Mouse (Mus musculus): ENCODE measurements around the gene Tekt1. TPM values are rescaled to one million over a fixed set of nuclear protein-coding genes. Genes with fewer than 3 reads are reported as not detected.
"Not testable (repeated sequence)": the region's sequence is repeated elsewhere in the genome, so short reads cannot be mapped to it uniquely, and the experiment has no call there.

Tekt1 gene
- polyA plus RNA-seq, 1 experiment from 2014 or later = not detected

DNA sequence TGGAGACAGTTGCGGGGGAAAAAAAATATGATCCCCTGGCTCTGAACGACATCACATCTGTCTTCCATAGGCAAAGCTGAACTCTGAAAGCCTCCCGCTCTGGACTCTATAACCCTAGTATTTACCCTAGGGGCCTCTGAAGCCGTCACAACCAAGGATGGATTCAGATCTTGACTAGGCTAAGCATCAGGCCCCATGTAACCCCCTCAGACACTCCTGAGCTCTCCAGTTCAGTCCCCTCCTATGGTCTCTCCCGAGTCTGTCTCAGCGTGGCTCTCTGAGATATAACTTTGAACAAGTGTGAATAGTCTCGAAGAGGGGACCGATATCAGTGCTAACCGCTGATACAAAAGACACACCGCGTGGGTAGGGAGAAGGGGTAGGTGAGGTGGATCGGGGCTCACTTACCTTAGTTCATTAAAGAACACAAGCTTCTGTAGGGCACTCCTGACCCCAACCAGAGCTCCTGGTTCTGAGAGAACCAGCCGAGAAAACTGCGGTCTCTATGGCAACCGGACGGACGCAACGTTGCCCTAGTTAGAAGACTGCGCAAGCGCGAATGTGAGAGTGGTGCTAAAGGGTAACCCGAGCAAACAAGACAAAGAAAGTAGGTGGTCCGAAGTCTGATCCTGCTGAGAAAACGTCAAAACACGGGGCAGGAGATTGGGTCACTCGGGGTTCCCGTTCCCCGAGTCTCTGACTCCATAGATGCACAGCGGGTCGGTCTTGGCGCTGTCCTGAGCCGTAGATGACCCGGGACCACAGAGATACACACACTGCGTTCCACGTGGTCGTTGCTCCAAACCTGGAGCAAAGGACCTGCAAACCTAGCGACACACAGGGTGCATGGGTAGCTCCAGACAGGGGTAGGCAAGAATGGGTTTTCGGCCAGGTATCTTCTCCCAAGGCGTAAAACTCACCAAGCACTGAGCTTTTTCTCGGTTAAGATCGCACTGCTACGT lies 576 bp downstream of the Tekt1 start:
- WGBS (ENCODE audit: insufficient replicate concordance) = 11% methylated on average over 42 of the region's 42 CpGs
- DNase-seq (no peak), ATAC-seq (ENCODE audit: low read depth) (peak; percentile 47; the same call in 1 of the 2 replicates)
- no peaks in the 10 kb centered on the region for H3K36me3 ChIP-seq
- H3K9me3 ChIP-seq (replicated peaks) = no peaks in the 10 kb centered on the region
- peak overlapping the region; percentile 63 for H3K4me2 ChIP-seq
- H3K4me3 ChIP-seq (replicated peaks) = peak overlapping the region; percentile 47
- peaks cover 20% of the 10 kb centered on the region for H3K27me3 ChIP-seq
- no peak overlapping the region for H3K27ac ChIP-seq
- peaks cover 7% of the 10 kb centered on the region; the same call in 1 of the 2 replicates for H3K4me1 ChIP-seq (replicated peaks)
- peak overlapping the region; percentile 29; the same call in 1 of the 2 replicates for H3K9ac ChIP-seq

- no peaks in the 10 kb centered on the region for H3K27me3 ChIP-seq
- H3K4me2 ChIP-seq = peak overlapping the region; percentile 42
- H3K4me3 ChIP-seq (replicated peaks) = no peak overlapping the region
- no peak overlapping the region for H3K9ac ChIP-seq
- no peak overlapping the region for H3K27ac ChIP-seq
- H3K9me3 ChIP-seq (replicated peaks) = no peaks in the 10 kb centered on the region
- 0 out of 2 replicates have a peak, but pooled peaks cover 3% of the 10 kb centered on the region for H3K4me1 ChIP-seq (replicated peaks)
- DNase-seq = peak; percentile 51
- no peaks in the 10 kb centered on the region for H3K36me3 ChIP-seq
- WGBS (ENCODE audit: insufficient replicate concordance) = 23% methylated on average over 20 of the region's 20 CpGs
- ATAC-seq (ENCODE audit: low read depth) = no peak
These were observed 7.1 kb downstream of the Tekt1 start for GRCm38 (mm10) chr11:72354971-72355728.

DNA sequence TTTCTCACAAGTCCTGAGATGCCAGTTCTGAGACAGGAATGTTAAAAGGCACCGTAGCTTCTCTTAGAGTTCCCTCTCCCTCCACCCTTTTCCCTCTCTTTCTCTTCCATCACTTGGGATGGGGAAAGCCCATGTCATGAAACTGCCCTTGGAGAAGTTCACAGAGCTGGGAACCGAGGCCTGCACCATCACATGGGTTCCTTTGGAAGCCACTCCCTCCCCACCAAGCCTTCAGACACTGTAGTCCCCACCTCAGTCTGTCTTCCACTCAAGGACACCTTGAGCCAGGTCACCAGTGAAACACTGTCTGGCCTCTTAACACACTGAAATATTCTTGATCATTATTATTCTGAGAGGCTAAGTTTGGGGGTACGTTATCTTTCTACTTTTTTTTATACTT lies 9.1 kb downstream of the Tekt1 start:
- DNase-seq = no peak
- no peak for ATAC-seq (ENCODE audit: low read depth)
- WGBS (ENCODE audit: insufficient replicate concordance) = 50% methylated on average over 3 of the region's 3 CpGs

GRCm38 (mm10) chr11:72352272-72352671 lies 10.0 kb downstream of the Tekt1 start:
- DNase-seq (no peak), ATAC-seq (ENCODE audit: low read depth) (no peak)
- Histone ChIP-seq H3K9me3 (replicated peaks) (no peaks in the 10 kb centered on the region), H3K27me3 (no peaks in the 10 kb centered on the region), H3K9ac (no peak overlapping the region), H3K4me3 (replicated peaks) (no peak overlapping the region), H3K4me2 (no peak overlapping the region), H3K4me1 (replicated peaks) (0 out of 2 replicates have a peak, but pooled peaks cover 3% of the 10 kb centered on the region), H3K36me3 (no peaks in the 10 kb centered on the region), H3K27ac (no peak overlapping the region)
- WGBS (ENCODE audit: insufficient replicate concordance) = 24% methylated on average over 1 of the region's 1 CpGs

More for the DNA sequence above, 9.1 kb downstream of the Tekt1 start:
- no peaks in the 10 kb centered on the region for H3K36me3 ChIP-seq
- H3K27ac ChIP-seq = no peak overlapping the region
- no peaks in the 10 kb centered on the region for H3K27me3 ChIP-seq
- H3K4me2 ChIP-seq = no peak overlapping the region
- no peaks in the 10 kb centered on the region for H3K9me3 ChIP-seq (replicated peaks)
- 0 out of 2 replicates have a peak, but pooled peaks cover 3% of the 10 kb centered on the region for H3K4me1 ChIP-seq (replicated peaks)
- H3K9ac ChIP-seq = no peak overlapping the region
- no peak overlapping the region for H3K4me3 ChIP-seq (replicated peaks)

DNA sequence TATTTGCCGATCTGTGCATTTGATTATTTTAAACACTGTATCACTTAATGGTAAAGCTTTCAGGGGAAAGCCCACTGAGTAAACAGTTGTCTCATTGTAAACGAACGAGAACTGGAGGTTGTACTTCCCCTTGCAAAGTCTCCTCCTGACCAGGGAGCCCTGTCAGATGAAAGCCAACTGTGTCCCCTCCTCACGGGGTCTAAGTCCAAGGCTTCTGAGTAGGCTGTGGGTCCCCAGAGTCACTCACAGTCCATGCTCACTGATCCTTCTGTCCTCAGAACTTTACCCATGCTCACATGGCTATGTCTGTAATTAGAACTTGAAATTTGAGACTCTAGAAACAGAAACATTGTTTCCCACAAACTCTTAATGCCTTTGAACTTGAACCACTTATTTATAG lies 12.6 kb downstream of the Tekt1 start:
- 41% methylated on average over 4 of the region's 4 CpGs for WGBS (ENCODE audit: insufficient replicate concordance)
- no peak for ATAC-seq (ENCODE audit: low read depth)

GRCm38 (mm10) chr11:72349016-72349415 lies 13.2 kb downstream of the Tekt1 start:
- H3K36me3 ChIP-seq = no peaks in the 10 kb centered on the region
- no peak overlapping the region for H3K4me2 ChIP-seq
- WGBS (ENCODE audit: insufficient replicate concordance) = 52% methylated on average over 8 of the region's 8 CpGs
- no peak overlapping the region for H3K4me3 ChIP-seq (replicated peaks)
- no peaks in the 10 kb centered on the region for H3K4me1 ChIP-seq (replicated peaks)
- DNase-seq (no peak), ATAC-seq (ENCODE audit: low read depth) (no peak)
- no peaks in the 10 kb centered on the region for H3K27me3 ChIP-seq
- no peak overlapping the region for H3K27ac ChIP-seq
- no peaks in the 10 kb centered on the region for H3K9me3 ChIP-seq (replicated peaks)
- H3K9ac ChIP-seq = no peak overlapping the region

More for the DNA sequence above, 12.6 kb downstream of the Tekt1 start:
- Histone ChIP-seq H3K27ac (no peak overlapping the region), H3K36me3 (no peaks in the 10 kb centered on the region), H3K4me3 (replicated peaks) (no peak overlapping the region), H3K4me1 (replicated peaks) (no peaks in the 10 kb centered on the region), H3K9ac (no peak overlapping the region), H3K9me3 (replicated peaks) (no peaks in the 10 kb centered on the region), H3K27me3 (no peaks in the 10 kb centered on the region), H3K4me2 (no peak overlapping the region)
- DNase-seq = no peak

- Histone ChIP-seq H3K4me1 (replicated peaks) (no peaks in the 10 kb centered on the region), H3K27me3 (no peaks in the 10 kb centered on the region), H3K9me3 (replicated peaks) (no peaks in the 10 kb centered on the region), H3K9ac (no peak overlapping the region), H3K36me3 (no peaks in the 10 kb centered on the region), H3K4me3 (replicated peaks) (no peak overlapping the region), H3K4me2 (no peak overlapping the region), H3K27ac (no peak overlapping the region)
- WGBS (ENCODE audit: insufficient replicate concordance) = 38% methylated on average over 10 of the region's 10 CpGs
- no peak for ATAC-seq (ENCODE audit: low read depth)
- no peak for DNase-seq
These were observed 13.7 kb downstream of the Tekt1 start for GRCm38 (mm10) chr11:72348563-72348962.

DNA sequence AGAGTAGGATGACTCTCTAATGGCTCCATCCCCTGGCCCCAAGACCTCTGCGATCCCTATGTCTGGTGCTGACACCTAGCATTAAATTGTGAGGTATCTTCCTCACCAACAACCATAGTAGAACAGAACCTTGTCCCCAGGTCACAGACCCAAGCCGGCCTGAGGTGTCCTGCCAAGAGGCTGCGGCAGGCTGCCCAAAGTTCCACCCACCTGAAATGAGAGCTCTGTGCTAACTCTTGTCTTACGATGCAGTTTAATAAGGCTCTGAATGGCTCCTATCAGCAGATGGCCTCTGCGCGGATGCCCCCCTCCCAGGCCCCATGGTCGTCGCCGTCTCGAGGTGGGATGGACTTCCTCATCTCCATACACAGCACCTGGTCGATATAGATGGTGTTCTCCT lies 17.8 kb downstream of the Tekt1 start:
- no peaks in the 10 kb centered on the region for H3K36me3 ChIP-seq
- no peaks in the 10 kb centered on the region for H3K27me3 ChIP-seq
- 76% methylated on average over 11 of the region's 11 CpGs for WGBS (ENCODE audit: insufficient replicate concordance)
- H3K9me3 ChIP-seq (replicated peaks) = no peaks in the 10 kb centered on the region
- no peak overlapping the region for H3K4me2 ChIP-seq
- H3K4me3 ChIP-seq (replicated peaks) = no peak overlapping the region
- ATAC-seq (ENCODE audit: low read depth) (no peak), DNase-seq (no peak)
- H3K4me1 ChIP-seq (replicated peaks) = no peaks in the 10 kb centered on the region
- H3K27ac ChIP-seq = no peak overlapping the region
- H3K9ac ChIP-seq = no peak overlapping the region

- Histone ChIP-seq H3K4me1 (replicated peaks) (no peaks in the 10 kb centered on the region), H3K9ac (no peak overlapping the region), H3K27ac (no peak overlapping the region), H3K4me3 (replicated peaks) (no peak overlapping the region), H3K9me3 (replicated peaks) (no peaks in the 10 kb centered on the region), H3K36me3 (no peaks in the 10 kb centered on the region), H3K4me2 (no peak overlapping the region), H3K27me3 (no peaks in the 10 kb centered on the region)
- ATAC-seq (ENCODE audit: low read depth) (no peak), DNase-seq (peak; percentile 34)
- WGBS (ENCODE audit: insufficient replicate concordance) = 20% methylated on average over 8 of the region's 8 CpGs
These were observed 18.3 kb downstream of the Tekt1 start for GRCm38 (mm10) chr11:72343904-72344303.

- ATAC-seq (ENCODE audit: low read depth); H3K4me3 ChIP-seq (replicated peaks); H3K4me1 ChIP-seq (replicated peaks); H3K9ac ChIP-seq; H3K27ac ChIP-seq; DNase-seq; H3K36me3 ChIP-seq; H3K4me2 ChIP-seq; H3K27me3 ChIP-seq; H3K9me3 ChIP-seq (replicated peaks): not testable (repeated sequence)
- 73% methylated on average over 5 of the region's 5 CpGs for WGBS (ENCODE audit: insufficient replicate concordance)
These were observed 19.0 kb downstream of the Tekt1 start for GRCm38 (mm10) chr11:72343238-72343625.

- Histone ChIP-seq H3K4me3 (replicated peaks) (no peak overlapping the region), H3K27ac (no peak overlapping the region), H3K9me3 (replicated peaks) (no peaks in the 10 kb centered on the region), H3K4me2 (no peak overlapping the region), H3K36me3 (no peaks in the 10 kb centered on the region), H3K27me3 (no peaks in the 10 kb centered on the region), H3K4me1 (replicated peaks) (no peaks in the 10 kb centered on the region), H3K9ac (no peak overlapping the region)
- WGBS (ENCODE audit: insufficient replicate concordance) = 9% methylated on average over 7 of the region's 7 CpGs
- DNase-seq (peak; percentile 15), ATAC-seq (ENCODE audit: low read depth) (peak; percentile 62; the same call in 1 of the 2 replicates)
These were observed 19.5 kb downstream of the Tekt1 start for GRCm38 (mm10) chr11:72342549-72343237.

Measured in liver, embryonic 13.5 days (tissue).